14 mouse cellular contexts compared by ENCODE assay signal in the genomic region with DNA sequence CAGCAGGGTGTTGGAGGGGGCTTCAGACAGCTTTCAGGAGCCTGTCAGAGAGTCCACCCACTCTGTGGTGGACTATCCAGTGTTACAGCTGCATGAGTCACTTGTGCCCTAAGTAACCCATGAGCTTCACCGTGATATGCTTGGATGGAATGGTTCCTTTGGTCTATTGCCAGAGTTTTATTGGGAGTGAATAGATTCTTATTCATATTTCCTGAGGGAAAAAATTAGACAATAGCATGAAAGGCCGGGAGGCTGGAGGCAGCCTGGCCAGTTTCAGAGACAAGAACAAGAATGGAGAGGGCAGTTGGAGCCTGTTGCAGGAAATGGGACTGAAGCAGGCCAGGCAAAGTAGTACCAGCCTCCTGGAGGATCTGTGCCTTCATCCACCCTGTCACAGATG.
"Had no signal": no experiment of that assay in that cellular context is flagged by ENCODE, and none has a peak within 500 bp of the region (broad histone marks: within the 10 kb centered on the region; RNA-seq: fewer than 3 reads in every experiment).

No protein-coding gene starts in this region.

- DNase-seq: cerebellum, adult 9-10 months; cerebellum, adult 9-11 months; cerebellum, postnatal 10 days; cerebellum, postnatal 14 days; cerebellum, postnatal 25 days; cerebellum, postnatal 36 days; embryo, embryonic 11 days; forebrain, postnatal 0 days; gastrocnemius, adult 2 months; gastrocnemius, postnatal 10 days; gastrocnemius, postnatal 14 days; gastrocnemius, postnatal 25 days; gastrocnemius, postnatal 36 days; heart, adult 2 months had no signal
